ENCODE assay signal across 17 mouse cellular contexts in genomic region chr1:169066795-169067194, GRCm38 (mm10).
DNase-seq lines count a peak whose midpoint lies in the region; ATAC-seq and TF ChIP-seq lines count a peak whose summit lies in the region.
"Had no signal": no experiment of that assay in that cellular context is flagged by ENCODE, and none has a peak within 500 bp of the region (broad histone marks: within the 10 kb centered on the region; RNA-seq: fewer than 3 reads in every experiment).

No protein-coding gene starts in this region.

- no peak overlapping the region for H3K9ac ChIP-seq in forebrain, embryonic 15.5 days (replicated peaks)
- H3K9ac ChIP-seq in kidney, postnatal 0 days (ENCODE audit: low read depth, low read length), result no peak overlapping the region
- no peak overlapping the region for H3K9ac ChIP-seq in midbrain, embryonic 11.5 days (ENCODE audit: low read length)
- H3K9ac ChIP-seq in midbrain, embryonic 13.5 days (replicated peaks), result no peak overlapping the region
- no peak overlapping the region for H3K9ac ChIP-seq in forebrain, postnatal 0 days
- H3K9ac ChIP-seq: embryonic facial prominence, embryonic 12.5 days; heart, embryonic 12.5 days; hindbrain, embryonic 14.5 days had no signal

- no peaks in the 10 kb centered on the region for H3K9me3 ChIP-seq in forebrain, embryonic 15.5 days
- H3K9me3 ChIP-seq in forebrain, embryonic 10.5 days, result no peaks in the 10 kb centered on the region
- no peaks in the 10 kb centered on the region for H3K9me3 ChIP-seq in kidney, postnatal 0 days (replicated peaks; ENCODE audit: low read length)
- H3K9me3 ChIP-seq in midbrain, embryonic 11.5 days (ENCODE audit: control insufficient read depth, low read length), result no peaks in the 10 kb centered on the region
- H3K9me3 ChIP-seq in midbrain, embryonic 13.5 days, result no peaks in the 10 kb centered on the region
- H3K9me3 ChIP-seq in forebrain, postnatal 0 days (ENCODE audit: low read length), result no peaks in the 10 kb centered on the region
- H3K9me3 ChIP-seq: embryonic facial prominence, embryonic 12.5 days; heart, embryonic 12.5 days; hindbrain, embryonic 10.5 days had no signal

- H3K27me3 ChIP-seq in forebrain, embryonic 15.5 days, result no peaks in the 10 kb centered on the region
- no peaks in the 10 kb centered on the region for H3K27me3 ChIP-seq in forebrain, embryonic 10.5 days (ENCODE audit: poor library complexity, severe bottlenecking)
- H3K27me3 ChIP-seq in kidney, postnatal 0 days (ENCODE audit: insufficient read depth, low read length), result no peaks in the 10 kb centered on the region
- H3K27me3 ChIP-seq in midbrain, embryonic 11.5 days (ENCODE audit: control insufficient read depth, insufficient read depth, low read length), result no peaks in the 10 kb centered on the region
- H3K27me3 ChIP-seq in midbrain, embryonic 13.5 days, result no peaks in the 10 kb centered on the region
- H3K27me3 ChIP-seq in forebrain, postnatal 0 days (ENCODE audit: insufficient read depth, low read length), result no peaks in the 10 kb centered on the region
- H3K27me3 ChIP-seq: embryonic facial prominence, embryonic 12.5 days; heart, embryonic 12.5 days had no signal

- H3K4me1 ChIP-seq in forebrain, embryonic 15.5 days, result peaks cover 16% of the 10 kb centered on the region
- H3K4me1 ChIP-seq in forebrain, embryonic 10.5 days, result no peaks in the 10 kb centered on the region
- no peaks in the 10 kb centered on the region for H3K4me1 ChIP-seq in kidney, postnatal 0 days (replicated peaks; ENCODE audit: insufficient read depth, low read length)
- no peaks in the 10 kb centered on the region for H3K4me1 ChIP-seq in midbrain, embryonic 11.5 days (ENCODE audit: control insufficient read depth, insufficient read depth, low read length)
- no peaks in the 10 kb centered on the region for H3K4me1 ChIP-seq in midbrain, embryonic 13.5 days (replicated peaks)
- no peaks in the 10 kb centered on the region for H3K4me1 ChIP-seq in forebrain, postnatal 0 days (ENCODE audit: insufficient read depth)
- H3K4me1 ChIP-seq: embryonic facial prominence, embryonic 12.5 days; hindbrain, embryonic 10.5 days had no signal

- WGBS in forebrain, embryonic 15.5 days, result 30% methylated on average over 4 of the region's 4 CpGs
- WGBS in forebrain, embryonic 10.5 days, result 85% methylated on average over 4 of the region's 4 CpGs
- 52% methylated on average over 4 of the region's 4 CpGs for WGBS in kidney, postnatal 0 days
- WGBS in midbrain, embryonic 11.5 days, result 78% methylated on average over 4 of the region's 4 CpGs
- WGBS in midbrain, embryonic 13.5 days, result 85% methylated on average over 4 of the region's 4 CpGs
- WGBS in forebrain, postnatal 0 days, result 27% methylated on average over 4 of the region's 4 CpGs

- peak; percentile 85 for ATAC-seq in forebrain, embryonic 15.5 days (replicated peaks)
- no peak for ATAC-seq in kidney, postnatal 0 days (replicated peaks; ENCODE audit: low FRiP score, low read depth)
- ATAC-seq in midbrain, embryonic 11.5 days (ENCODE audit: low FRiP score), result no peak
- ATAC-seq in midbrain, embryonic 13.5 days, result no peak
- peak; percentile 89 for ATAC-seq in forebrain, postnatal 0 days

- no peak overlapping the region for H3K4me2 ChIP-seq in forebrain, embryonic 15.5 days (replicated peaks)
- no peak overlapping the region for H3K4me2 ChIP-seq in kidney, postnatal 0 days (ENCODE audit: low read length)
- no peak overlapping the region for H3K4me2 ChIP-seq in midbrain, embryonic 11.5 days
- no peak overlapping the region for H3K4me2 ChIP-seq in midbrain, embryonic 13.5 days (replicated peaks)
- H3K4me2 ChIP-seq in forebrain, postnatal 0 days (ENCODE audit: low read depth), result no peak overlapping the region
- H3K4me2 ChIP-seq: embryonic facial prominence, embryonic 12.5 days; heart, embryonic 12.5 days; hindbrain, embryonic 14.5 days had no signal

- H3K36me3 ChIP-seq in forebrain, embryonic 15.5 days, result no peaks in the 10 kb centered on the region
- no peaks in the 10 kb centered on the region for H3K36me3 ChIP-seq in forebrain, embryonic 10.5 days (replicated peaks)
- H3K36me3 ChIP-seq in kidney, postnatal 0 days (ENCODE audit: insufficient read depth, low read length), result no peaks in the 10 kb centered on the region
- no peaks in the 10 kb centered on the region for H3K36me3 ChIP-seq in midbrain, embryonic 11.5 days (ENCODE audit: control insufficient read depth, insufficient read depth, low read length)
- H3K36me3 ChIP-seq in midbrain, embryonic 13.5 days, result no peaks in the 10 kb centered on the region
- H3K36me3 ChIP-seq in forebrain, postnatal 0 days (ENCODE audit: insufficient read depth), result no peaks in the 10 kb centered on the region
- H3K36me3 ChIP-seq: embryonic facial prominence, embryonic 12.5 days; heart, embryonic 12.5 days; hindbrain, embryonic 10.5 days had no signal

- no peak overlapping the region for H3K4me3 ChIP-seq in forebrain, embryonic 15.5 days
- no peak overlapping the region for H3K4me3 ChIP-seq in forebrain, embryonic 10.5 days
- H3K4me3 ChIP-seq in kidney, postnatal 0 days (replicated peaks; ENCODE audit: low read depth, low read length), result no peak overlapping the region
- H3K4me3 ChIP-seq in midbrain, embryonic 11.5 days (ENCODE audit: low read depth, low read length), result no peak overlapping the region
- no peak overlapping the region for H3K4me3 ChIP-seq in midbrain, embryonic 13.5 days (replicated peaks)
- H3K4me3 ChIP-seq in forebrain, postnatal 0 days (ENCODE audit: low read depth, low read length), result no peak overlapping the region
- H3K4me3 ChIP-seq: embryonic facial prominence, embryonic 12.5 days; heart, adult 2 months; heart, embryonic 12.5 days; hindbrain, embryonic 10.5 days had no signal

- DNase-seq in forebrain, embryonic 10.5 days (ENCODE audit: extremely low spot score, low spot score), result no peak
- peak; percentile 28 for DNase-seq in kidney, postnatal 0 days (ENCODE audit: low spot score)
- no peak for DNase-seq in kidney, postnatal 4 days
- DNase-seq in midbrain, embryonic 11.5 days (ENCODE audit: low spot score, missing footprints), result peak; percentile 8
- DNase-seq in forebrain, postnatal 0 days, result peak; percentile 68
- DNase-seq in urinary bladder, postnatal 36 days (ENCODE audit: low spot score in 2 of 2), result no peak
- DNase-seq: adrenal gland, adult 2 months; adrenal gland, postnatal 25 days; cerebellum, adult 2 months; cerebellum, postnatal 25 days; heart, adult 2 months had no signal

- TF ChIP-seq CTCF in kidney, postnatal 0 days (IDR thresholded peaks at IDR 0.05; ENCODE audit: low read depth), result no peak
- TF ChIP-seq CTCF in forebrain, postnatal 0 days (IDR thresholded peaks at IDR 0.05; ENCODE audit: low read depth), result no peak

- peak overlapping the region; percentile 70 for H3K27ac ChIP-seq in forebrain, embryonic 15.5 days (replicated peaks)
- no peak overlapping the region for H3K27ac ChIP-seq in forebrain, embryonic 10.5 days
- no peak overlapping the region for H3K27ac ChIP-seq in kidney, postnatal 0 days
- no peak overlapping the region for H3K27ac ChIP-seq in midbrain, embryonic 11.5 days (ENCODE audit: low read depth, low read length)
- H3K27ac ChIP-seq in midbrain, embryonic 13.5 days, result no peak overlapping the region
- H3K27ac ChIP-seq in forebrain, postnatal 0 days (ENCODE audit: low read depth, low read length), result peak overlapping the region; percentile 54; the same call in 1 of the 2 replicates
- H3K27ac ChIP-seq: embryonic facial prominence, embryonic 12.5 days; heart, adult 2 months; hindbrain, embryonic 10.5 days; hindbrain, embryonic 14.5 days had no signal

Comparison
In these comparisons a context has a peak if more than half of its experiments do, and no peak if none do; other contexts are left out.
1. H3K27ac ChIP-seq: peak in forebrain, embryonic 15.5 days (single experiment) and forebrain, postnatal 0 days (single experiment); none in forebrain, embryonic 10.5 days (single experiment), kidney, postnatal 0 days (single experiment), midbrain, embryonic 11.5 days (single experiment) and midbrain, embryonic 13.5 days (single experiment).
2. DNase-seq: peak in kidney, postnatal 0 days (single experiment), midbrain, embryonic 11.5 days (single experiment) and forebrain, postnatal 0 days (single experiment); none in forebrain, embryonic 10.5 days (single experiment), kidney, postnatal 4 days (0 of 2) and urinary bladder, postnatal 36 days (0 of 2).
3. ATAC-seq: peak in forebrain, embryonic 15.5 days (single experiment) and forebrain, postnatal 0 days (single experiment); none in kidney, postnatal 0 days (single experiment), midbrain, embryonic 11.5 days (single experiment) and midbrain, embryonic 13.5 days (single experiment).